Mouse (Mus musculus) lung, postnatal 0 days (tissue): ENCODE results near the gene Micu1.
A peak's percentile ranks its signal among the peaks of the same experiment; 100 is the strongest.

ENCODE experiments used
- CTCF ChIP-seq: IDR thresholded peaks from 2 replicates; pipeline ENCODE4 v1.5.1; 2016; ENCODE audit warnings: antibody characterized with exemption, mild to moderate bottlenecking
- EP300 ChIP-seq: IDR thresholded peaks from 2 replicates; pipeline ENCODE4 v1.6.1; 2016; ENCODE audit warnings: antibody characterized with exemption, mild to moderate bottlenecking, control low read depth

- no peak for TF ChIP-seq CTCF
- peak; percentile 78 for TF ChIP-seq EP300
Measured at GRCm38 (mm10) chr10:59907695-59908299, 205.5 kb downstream of the Micu1 start.
